Mouse (Mus musculus): Measurements from ENCODE around the gene Vegfb. TPM values are rescaled to one million over a fixed set of nuclear protein-coding genes. Genes with fewer than 3 reads are reported as not detected.

Gene Vegfb
- total RNA-seq (2014; rRNA removed; ENCODE audit: low replicate concordance) (74.8 and 122 TPM in 2 replicates), polyA plus RNA-seq (2015; fragmentation: Nextera tagmentation; extraction: Ambion mirVana) (193 and 194 TPM in 2 replicates)

DNA sequence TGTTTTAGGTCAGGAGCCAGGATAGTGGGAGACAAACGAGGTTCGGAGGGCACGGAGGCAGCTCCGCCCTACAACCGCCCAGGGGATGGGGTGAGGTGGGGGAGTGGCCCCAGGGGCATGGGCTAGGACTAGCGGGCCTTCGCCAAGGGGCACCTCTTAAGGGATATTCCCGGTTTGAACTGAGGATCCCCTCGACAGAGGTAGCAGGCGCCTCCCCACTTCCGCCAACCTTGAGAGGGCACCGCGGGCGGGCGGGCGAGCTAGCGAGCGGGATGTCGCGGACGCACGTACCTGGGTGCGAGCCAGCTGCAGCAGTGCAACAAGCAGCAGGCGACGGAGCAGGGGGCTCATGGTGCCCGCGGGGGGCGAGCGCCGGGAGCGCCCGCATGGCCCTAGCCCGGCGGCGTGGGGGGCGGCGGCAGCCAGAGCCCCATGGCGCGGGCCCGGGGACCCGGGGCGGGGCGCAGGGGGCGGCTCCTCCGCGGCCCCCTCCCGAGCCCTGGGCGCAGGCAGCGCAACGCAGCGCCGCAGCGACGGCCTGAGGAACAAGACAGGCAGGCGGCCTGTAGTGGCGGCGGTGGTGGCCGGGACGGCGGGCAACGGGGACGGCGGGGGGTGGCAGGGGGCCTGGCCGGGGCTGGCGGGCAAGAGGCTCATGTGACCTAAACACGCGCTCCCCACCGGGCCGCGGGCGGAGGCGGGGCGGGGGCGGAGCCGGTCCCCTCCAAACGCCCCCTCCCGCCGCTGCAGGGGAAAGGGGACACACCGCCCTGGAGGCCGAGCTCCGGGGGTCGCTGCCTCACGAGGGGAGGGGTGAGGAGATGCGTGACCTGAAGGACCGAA lies at the start of gene Vegfb:
Vegfb (minus strand) TSS at position 591 of the 843 bp plus-strand sequence.
- H3K9ac ChIP-seq (replicated peaks; ENCODE audit: low read depth, low read length) = peak within 1 kb of the TSS; percentile 93
- H3K27me3 ChIP-seq (ENCODE audit: control insufficient read depth, insufficient read depth, low read length) = no peaks in the 10 kb centered on the region
- no peaks in the 10 kb centered on the region for H3K9me3 ChIP-seq (replicated peaks; ENCODE audit: control insufficient read depth, low read length)
- DNase-seq (ENCODE audit: low spot score) = peak; percentile 69
- peak within 1 kb of the TSS; percentile 93 for H3K4me3 ChIP-seq (ENCODE audit: low read depth, low read length)
- H3K36me3 ChIP-seq (replicated peaks; ENCODE audit: control insufficient read depth, insufficient read depth, low read length) = peaks cover 26% of the 10 kb centered on the region
- H3K4me2 ChIP-seq (ENCODE audit: low read depth, low read length) = peak within 1 kb of the TSS; percentile 89
- peak; percentile 63 for ATAC-seq (ENCODE audit: insufficient read depth, low read depth)
- WGBS = under 1% methylated on average over 55 of the region's 85 CpGs
- peak within 1 kb of the TSS; percentile 99 for H3K27ac ChIP-seq (ENCODE audit: low read depth)
- TF ChIP-seq CTCF (IDR thresholded peaks at IDR 0.05; ENCODE audit: low read depth) = no peak
- TF ChIP-seq EP300 (IDR thresholded peaks at IDR 0.05; ENCODE audit: low read depth) = 0 out of 2 replicates have a peak, but pooled peaks have one; percentile 11
- H3K4me1 ChIP-seq (ENCODE audit: control insufficient read depth, insufficient read depth) = peaks cover 15% of the 10 kb centered on the region; the same call in 1 of the 2 replicates

- no peaks in the 10 kb centered on the region for H3K27me3 ChIP-seq (ENCODE audit: control insufficient read depth, insufficient read depth, low read length)
- peaks cover 62% of the 10 kb centered on the region for H3K36me3 ChIP-seq (replicated peaks; ENCODE audit: control insufficient read depth, insufficient read depth, low read length)
- peaks cover 15% of the 10 kb centered on the region for H3K4me1 ChIP-seq (ENCODE audit: control insufficient read depth, insufficient read depth)
- H3K4me3 ChIP-seq (ENCODE audit: low read depth, low read length) = no peak overlapping the region
- H3K4me2 ChIP-seq (ENCODE audit: low read depth, low read length) = no peak overlapping the region
- TF ChIP-seq CTCF (IDR thresholded peaks at IDR 0.05; ENCODE audit: low read depth) = no peak
- TF ChIP-seq EP300 (IDR thresholded peaks at IDR 0.05; ENCODE audit: low read depth) = no peak
- no peak for DNase-seq (ENCODE audit: low spot score)
- H3K9me3 ChIP-seq (replicated peaks; ENCODE audit: control insufficient read depth, low read length) = no peaks in the 10 kb centered on the region
- H3K27ac ChIP-seq (ENCODE audit: low read depth) = no peak overlapping the region
- 84% methylated on average over 5 of the region's 5 CpGs for WGBS
- H3K9ac ChIP-seq (replicated peaks; ENCODE audit: low read depth, low read length) = no peak overlapping the region
- no peak for ATAC-seq (ENCODE audit: insufficient read depth, low read depth)
Observed at GRCm38 (mm10) chr19:7034006-7034405, 46.6 kb upstream of the Vegfb start.

DNA sequence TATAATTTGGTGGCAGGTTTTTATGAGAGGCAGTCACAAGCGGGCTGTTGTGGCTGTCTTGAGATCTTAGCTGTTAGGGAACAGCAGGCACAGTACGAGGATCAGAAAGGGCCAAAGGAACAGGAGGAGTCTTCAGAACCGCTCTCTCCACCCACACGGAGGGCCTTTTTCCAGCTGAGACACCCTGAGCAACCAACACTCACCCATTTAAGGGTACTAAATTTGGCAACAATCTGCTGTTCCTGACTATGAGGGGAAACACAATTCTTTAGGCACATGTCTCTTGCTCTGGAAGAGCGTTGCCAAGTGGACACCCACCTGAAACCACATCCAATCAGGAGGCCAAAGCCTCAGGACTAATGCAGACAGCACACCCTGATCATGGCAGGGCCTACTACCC lies 42.1 kb upstream of the Vegfb start:
- ATAC-seq (ENCODE audit: insufficient read depth, low read depth) (no peak), DNase-seq (ENCODE audit: low spot score) (no peak)
- Histone ChIP-seq H3K4me1 (ENCODE audit: control insufficient read depth, insufficient read depth) (no peaks in the 10 kb centered on the region), H3K27me3 (ENCODE audit: control insufficient read depth, insufficient read depth, low read length) (no peaks in the 10 kb centered on the region), H3K4me3 (ENCODE audit: low read depth, low read length) (no peak overlapping the region), H3K27ac (ENCODE audit: low read depth) (no peak overlapping the region), H3K9ac (replicated peaks; ENCODE audit: low read depth, low read length) (no peak overlapping the region), H3K9me3 (replicated peaks; ENCODE audit: control insufficient read depth, low read length) (no peaks in the 10 kb centered on the region), H3K36me3 (replicated peaks; ENCODE audit: control insufficient read depth, insufficient read depth, low read length) (peaks cover 95% of the 10 kb centered on the region), H3K4me2 (ENCODE audit: low read depth, low read length) (no peak overlapping the region)
- no peak for TF ChIP-seq EP300 (IDR thresholded peaks at IDR 0.05; ENCODE audit: low read depth)
- TF ChIP-seq CTCF (IDR thresholded peaks at IDR 0.05; ENCODE audit: low read depth) = no peak
- WGBS = 89% methylated on average over 5 of the region's 5 CpGs

- 46% methylated on average over 3 of the region's 3 CpGs for WGBS
- Histone ChIP-seq H3K4me1 (ENCODE audit: control insufficient read depth, insufficient read depth) (0 out of 2 replicates have a peak, but pooled peaks cover 5% of the 10 kb centered on the region), H3K36me3 (replicated peaks; ENCODE audit: control insufficient read depth, insufficient read depth, low read length) (peaks cover 47% of the 10 kb centered on the region), H3K27ac (ENCODE audit: low read depth) (0 out of 2 replicates have a peak overlapping the region, but pooled peaks have one; percentile 40), H3K9me3 (replicated peaks; ENCODE audit: control insufficient read depth, low read length) (no peaks in the 10 kb centered on the region), H3K27me3 (ENCODE audit: control insufficient read depth, insufficient read depth, low read length) (no peaks in the 10 kb centered on the region), H3K4me2 (ENCODE audit: low read depth, low read length) (no peak overlapping the region), H3K4me3 (ENCODE audit: low read depth, low read length) (no peak overlapping the region), H3K9ac (replicated peaks; ENCODE audit: low read depth, low read length) (no peak overlapping the region)
- TF ChIP-seq CTCF (IDR thresholded peaks at IDR 0.05; ENCODE audit: low read depth) (peak; percentile 84), EP300 (IDR thresholded peaks at IDR 0.05; ENCODE audit: low read depth) (no peak)
- DNase-seq (ENCODE audit: low spot score) (peak; percentile 73), ATAC-seq (ENCODE audit: insufficient read depth, low read depth) (peak; percentile 73)
Observed at GRCm38 (mm10) chr19:7020224-7020641, 32.8 kb upstream of the Vegfb start.

- H3K27ac ChIP-seq (ENCODE audit: low read depth) = peak within 1 kb of the TSS; percentile 40
- peaks cover 37% of the 10 kb centered on the region for H3K36me3 ChIP-seq (replicated peaks; ENCODE audit: control insufficient read depth, insufficient read depth, low read length)
- TF ChIP-seq CTCF (IDR thresholded peaks at IDR 0.05; ENCODE audit: low read depth) (no peak), EP300 (IDR thresholded peaks at IDR 0.05; ENCODE audit: low read depth) (no peak)
- 0 out of 2 replicates have a peak, but pooled peaks cover 5% of the 10 kb centered on the region for H3K4me1 ChIP-seq (ENCODE audit: control insufficient read depth, insufficient read depth)
- peak within 1 kb of the TSS; percentile 17; the same call in 1 of the 2 replicates for H3K4me3 ChIP-seq (ENCODE audit: low read depth, low read length)
- no peaks in the 10 kb centered on the region for H3K9me3 ChIP-seq (replicated peaks; ENCODE audit: control insufficient read depth, low read length)
- 54% methylated on average over 5 of the region's 5 CpGs for WGBS
- ATAC-seq (ENCODE audit: insufficient read depth, low read depth) (peak; percentile 47), DNase-seq (ENCODE audit: low spot score) (peak; percentile 14)
- H3K4me2 ChIP-seq (ENCODE audit: low read depth, low read length) = peak within 1 kb of the TSS; percentile 43
- H3K27me3 ChIP-seq (ENCODE audit: control insufficient read depth, insufficient read depth, low read length) = no peaks in the 10 kb centered on the region
- 0 out of 2 replicates have a peak within 1 kb of the TSS, but pooled peaks have one; percentile 11 for H3K9ac ChIP-seq (replicated peaks; ENCODE audit: low read depth, low read length)
Observed at GRCm38 (mm10) chr19:7019191-7019590, 31.7 kb upstream of the Vegfb start, which contains the start of gene Fermt3. TSS of gene Fermt3 (minus strand) at chr19:7019469.
